Mouse (Mus musculus) brown adipose tissue, adult 24 weeks (tissue): Measurements from ENCODE around the gene App. TPM values are rescaled to one million over a fixed set of nuclear protein-coding genes. Genes with fewer than 3 reads are reported as not detected.
A peak's percentile ranks its signal among the peaks of the same experiment; 100 is the strongest.

ENCODE experiments used
- H3K27ac ChIP-seq: fragments of 200-500 bp; replicated peaks from 2 replicates; pipeline ENCODE4 v1.5.1; 2012; ENCODE audit warnings: low read depth, mild to moderate bottlenecking, low read length
- H3K4me1 ChIP-seq: fragments of 200-500 bp; 2 replicates; pipeline ENCODE4 v1.6.1; 2012; ENCODE audit warnings: low read length, mixed read lengths; ENCODE audit not compliant: control insufficient read depth, insufficient read depth, insufficient read length
- H3K4me3 ChIP-seq: fragments of 200-500 bp; 2 replicates; pipeline ENCODE4 v1.5.1; 2012; ENCODE audit warnings: low read depth, mild to moderate bottlenecking, low read length, moderate library complexity; ENCODE audit not compliant: insufficient read depth
- polyA plus RNA-seq: library from polyadenylated mRNA; stranded (reverse); fragments of >200 nt; gene quantifications from 2 replicates; pipeline ENCODE4 v1.2.4, GENCODE M21; 2012; ENCODE audit not compliant: missing spikeins, insufficient read depth, insufficient read length

Gene App
- polyA plus RNA-seq, 1 experiment: 71.4 TPM

DNA sequence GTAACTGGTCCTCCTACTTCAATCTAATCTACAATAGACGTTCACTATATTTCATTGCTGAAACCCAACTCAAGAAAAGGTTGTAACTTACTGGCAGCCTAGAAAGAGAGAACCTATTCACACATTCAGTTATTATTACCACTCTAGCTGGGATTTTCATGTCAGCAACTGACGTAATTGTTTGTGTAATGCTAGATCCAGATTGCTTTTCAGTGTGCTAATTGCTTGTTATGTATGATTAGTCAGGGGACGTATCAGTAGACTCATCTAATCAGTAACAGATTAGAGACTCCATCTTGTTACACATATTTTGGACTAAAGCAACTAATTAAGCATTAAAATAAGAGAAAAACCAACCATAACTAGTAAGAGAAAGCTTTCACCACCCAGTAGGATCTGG is 30.4 kb downstream of the App start:
- H3K27ac ChIP-seq: no peak overlapping the region
- peaks cover 23% of the 10 kb centered on the region for H3K4me1 ChIP-seq
- H3K4me3 ChIP-seq: no peak overlapping the region

DNA sequence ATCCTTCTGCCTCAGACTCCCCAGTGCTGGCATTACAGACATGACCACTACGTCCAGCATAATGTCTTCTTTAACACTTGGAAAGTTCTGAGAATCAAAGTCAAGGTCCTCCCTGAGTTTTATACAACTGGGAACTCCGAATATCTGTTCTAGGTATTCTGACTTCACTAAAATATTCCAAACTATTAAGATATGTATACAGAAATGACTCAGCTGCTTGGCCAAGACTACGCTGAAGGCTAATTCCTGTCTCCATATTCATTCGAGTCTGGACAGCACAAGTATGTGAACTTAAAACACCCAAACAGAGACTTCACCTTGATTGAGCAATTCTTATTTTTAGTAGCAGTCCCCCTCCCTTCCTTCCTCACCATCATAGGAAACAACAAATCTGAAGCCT is 32.2 kb downstream of the App start:
- Histone ChIP-seq H3K27ac (no peak overlapping the region), H3K4me3 (no peak overlapping the region), H3K4me1 (peaks cover 22% of the 10 kb centered on the region)

DNA sequence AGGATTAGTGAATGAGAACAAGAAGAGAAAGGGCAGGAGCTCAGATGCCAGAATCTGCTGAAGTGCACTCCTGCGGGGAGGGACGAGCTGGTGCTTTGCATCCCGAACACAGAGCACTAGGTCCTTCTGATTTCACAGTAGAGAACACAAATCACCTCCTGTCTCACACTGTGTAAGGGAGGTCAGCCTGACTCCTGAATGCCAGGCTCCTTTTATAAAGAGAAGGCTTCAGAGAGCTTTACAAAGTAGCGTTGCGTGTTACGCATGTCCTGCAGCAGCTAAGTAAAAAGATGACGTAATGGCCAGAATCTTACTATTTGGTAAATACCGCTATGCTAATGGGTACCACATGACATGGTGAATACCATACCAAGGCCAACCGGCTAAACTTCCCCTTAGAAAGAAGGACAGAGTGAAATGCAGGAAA is 34.4 kb downstream of the App start:
- peaks cover 16% of the 10 kb centered on the region for H3K4me1 ChIP-seq
- no peak overlapping the region for H3K27ac ChIP-seq
- H3K4me3 ChIP-seq: no peak overlapping the region

- Histone ChIP-seq H3K27ac (no peak overlapping the region), H3K4me1 (peaks cover 18% of the 10 kb centered on the region), H3K4me3 (no peak overlapping the region)
These were observed 36.2 kb downstream of the App start for GRCm38 (mm10) chr16:85137348-85137747.

GRCm38 (mm10) chr16:85136046-85136445 is 37.5 kb downstream of the App start:
- H3K4me1 ChIP-seq: peaks cover 15% of the 10 kb centered on the region
- no peak overlapping the region for H3K27ac ChIP-seq

DNA sequence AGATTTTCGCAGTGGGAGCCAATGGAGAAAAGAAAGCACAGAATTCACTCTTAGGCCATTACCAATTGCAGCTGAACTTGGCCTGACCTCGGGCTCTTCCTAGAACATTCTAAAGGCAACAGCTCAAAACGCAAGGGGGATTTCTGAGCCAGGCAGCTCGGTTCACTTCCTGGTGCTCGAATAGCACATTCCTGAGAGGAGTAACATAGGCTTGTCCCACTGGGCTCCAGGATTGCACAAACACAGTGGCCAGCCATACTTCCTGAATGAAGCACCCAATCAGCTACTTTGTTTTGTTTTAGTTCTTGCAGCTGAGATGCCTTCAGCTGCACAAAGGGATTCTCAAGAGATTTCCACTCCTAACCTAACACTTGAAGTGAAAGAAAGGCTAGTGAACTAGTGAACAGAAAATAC is 40.1 kb downstream of the App start:
- Histone ChIP-seq H3K4me3 (peak overlapping the region; percentile 55), H3K27ac (peak overlapping the region; percentile 82), H3K4me1 (peaks cover 20% of the 10 kb centered on the region)

More at GRCm38 (mm10) chr16:85136046-85136445, 37.5 kb downstream of the App start:
- H3K4me3 ChIP-seq: no peak overlapping the region

DNA sequence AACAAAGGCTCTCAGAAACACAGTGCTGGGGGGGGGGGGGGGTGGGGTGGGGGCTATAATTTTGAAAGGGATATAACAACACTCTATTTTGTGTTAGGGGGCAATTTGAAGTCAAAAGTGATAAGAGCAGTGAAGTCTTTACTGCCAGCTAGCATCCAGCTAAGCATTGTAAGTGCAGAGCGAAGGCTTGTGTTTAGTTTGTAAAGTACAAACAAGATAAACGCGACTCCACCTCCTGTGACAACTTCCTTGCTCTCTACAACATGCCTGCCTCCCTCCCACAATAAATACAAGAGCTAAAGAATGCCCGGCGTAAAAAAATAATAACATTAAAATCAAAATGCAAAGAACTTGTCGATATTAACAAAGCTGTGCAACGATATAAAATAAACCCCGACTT is 40.5 kb downstream of the App start:
- peak overlapping the region; percentile 77 for H3K27ac ChIP-seq
- H3K4me1 ChIP-seq: peaks cover 23% of the 10 kb centered on the region
- H3K4me3 ChIP-seq: peak overlapping the region; percentile 55; the same call in 1 of the 2 replicates

DNA sequence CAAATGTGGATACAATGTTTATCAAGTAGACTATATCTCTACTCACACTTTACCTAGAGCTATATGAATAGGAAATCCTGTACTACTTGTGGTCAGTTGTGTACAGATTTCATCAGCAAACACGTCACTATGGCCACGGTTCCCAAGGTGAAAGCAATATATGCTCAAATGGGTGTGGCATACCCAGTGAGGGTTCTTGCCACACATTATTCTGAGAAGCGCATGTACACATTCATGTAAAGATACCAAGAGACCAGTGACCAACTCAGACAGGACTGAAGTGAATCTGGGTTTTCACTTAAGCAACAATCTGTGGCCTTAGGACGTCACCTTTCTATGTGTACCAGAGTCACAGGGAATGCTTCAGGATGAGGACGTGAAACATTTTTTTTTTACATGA is 41.4 kb downstream of the App start:
- H3K27ac ChIP-seq: peak overlapping the region; percentile 16; the same call in 1 of the 2 replicates
- H3K4me3 ChIP-seq: no peak overlapping the region
- peaks cover 25% of the 10 kb centered on the region for H3K4me1 ChIP-seq

GRCm38 (mm10) chr16:85130861-85131556 is 42.6 kb downstream of the App start:
- H3K27ac ChIP-seq: no peak overlapping the region

DNA sequence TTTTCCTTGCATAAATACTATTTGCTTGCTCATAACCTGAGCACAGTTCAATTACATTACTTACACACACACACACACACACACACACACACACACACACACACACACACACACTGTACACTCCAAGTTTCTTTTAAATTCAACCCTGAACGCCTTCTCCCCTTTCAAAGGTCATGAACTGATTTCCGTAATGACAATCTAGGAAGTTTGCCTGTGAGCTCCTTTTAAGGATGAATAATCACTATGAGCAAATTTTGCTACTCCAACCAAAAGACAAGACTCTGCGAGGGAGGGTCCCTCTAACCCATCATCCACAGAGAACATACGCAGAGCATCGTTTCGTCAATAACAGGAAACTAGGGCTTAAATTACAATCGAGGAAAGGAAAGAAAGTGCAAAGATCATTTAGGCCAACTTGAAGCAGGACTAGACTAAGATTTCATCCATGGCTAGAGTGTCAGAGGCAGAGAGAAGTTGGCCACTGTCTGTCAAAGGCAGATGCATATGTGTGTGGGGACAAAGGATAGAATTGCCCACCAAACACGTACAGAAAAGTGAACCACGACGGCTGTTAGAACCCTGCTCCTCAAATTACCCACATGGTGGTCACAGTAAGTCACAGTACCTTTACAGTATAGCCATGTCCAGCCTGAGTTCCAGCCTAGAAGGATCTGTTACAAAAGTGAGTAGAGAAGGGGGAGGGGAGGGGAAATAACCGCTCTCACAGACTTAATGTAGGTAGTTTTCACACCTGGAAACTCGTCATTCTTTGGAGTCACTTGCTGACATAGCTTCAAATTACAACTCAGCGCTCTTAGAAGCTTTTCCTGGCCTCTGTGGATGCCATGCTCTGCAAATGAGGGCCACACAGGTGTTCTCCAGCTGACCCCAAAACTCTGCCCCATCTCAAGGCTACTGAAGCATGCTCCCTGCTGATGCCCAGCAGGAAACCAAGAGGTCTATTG is 44.6 kb downstream of the App start:
- no peak overlapping the region for H3K4me3 ChIP-seq
- peak overlapping the region; percentile 38; the same call in 1 of the 2 replicates for H3K27ac ChIP-seq
- H3K4me1 ChIP-seq: peaks cover 22% of the 10 kb centered on the region

More at GRCm38 (mm10) chr16:85130861-85131556, 42.6 kb downstream of the App start:
- no peak overlapping the region for H3K4me3 ChIP-seq
- peaks cover 26% of the 10 kb centered on the region for H3K4me1 ChIP-seq

DNA sequence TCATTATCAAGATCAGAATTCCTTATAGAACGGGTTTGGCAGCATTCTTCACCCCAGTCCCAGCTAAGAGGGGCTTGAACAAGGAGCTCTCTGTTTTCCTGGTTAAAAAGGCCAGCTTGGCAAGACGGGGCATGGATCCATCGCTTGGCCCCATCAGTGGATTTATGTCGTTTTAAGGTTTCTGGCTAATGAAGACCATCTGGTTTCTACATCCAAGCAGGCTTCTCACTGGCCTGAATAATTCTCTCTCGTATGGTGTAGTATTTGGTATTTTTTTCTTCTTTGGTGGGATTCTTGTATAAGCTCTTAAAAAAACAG is 45.3 kb downstream of the App start:
- H3K27ac ChIP-seq: 0 out of 2 replicates have a peak overlapping the region, but pooled peaks have one; percentile 14
- no peak overlapping the region for H3K4me3 ChIP-seq
- peaks cover 22% of the 10 kb centered on the region for H3K4me1 ChIP-seq

DNA sequence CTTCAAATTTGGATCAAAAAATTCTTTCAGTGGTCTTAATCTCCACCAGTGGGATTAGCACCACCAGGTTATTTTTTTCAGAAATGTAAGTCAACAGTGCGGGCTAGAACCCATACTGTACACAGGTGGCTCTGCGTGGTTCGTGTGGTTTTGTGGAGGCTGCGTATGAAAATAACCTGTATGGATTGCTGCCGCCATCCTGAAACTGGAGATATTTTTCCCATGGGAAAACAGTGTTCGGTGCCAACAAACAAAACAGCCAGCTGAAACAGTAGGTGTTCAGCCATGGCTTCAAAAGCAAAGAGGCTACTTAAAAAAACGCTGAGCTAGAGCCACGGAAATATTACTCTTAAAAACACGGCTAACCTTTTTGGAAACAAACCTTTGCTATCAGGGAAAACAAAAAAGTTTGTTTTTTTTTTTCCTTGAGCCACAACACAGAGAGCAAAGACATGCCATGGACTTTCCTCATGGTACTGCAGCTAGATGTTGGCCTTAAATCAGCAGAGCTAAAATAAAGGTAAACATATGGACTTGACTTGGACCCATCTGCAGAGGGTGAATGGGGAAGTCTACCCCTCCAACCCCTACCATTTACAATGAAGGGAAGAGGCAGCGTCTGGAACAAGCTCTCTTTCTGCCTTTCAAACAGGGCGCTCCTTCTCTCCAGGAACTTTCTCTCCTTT is 45.8 kb downstream of the App start:
- Histone ChIP-seq H3K4me3 (no peak overlapping the region), H3K27ac (0 out of 2 replicates have a peak overlapping the region, but pooled peaks have one; percentile 14), H3K4me1 (peaks cover 22% of the 10 kb centered on the region)

- peaks cover 22% of the 10 kb centered on the region for H3K4me1 ChIP-seq
- H3K4me3 ChIP-seq: no peak overlapping the region
- peak overlapping the region; percentile 26; the same call in 1 of the 2 replicates for H3K27ac ChIP-seq
These were observed 48.9 kb downstream of the App start for GRCm38 (mm10) chr16:85124649-85125048.

DNA sequence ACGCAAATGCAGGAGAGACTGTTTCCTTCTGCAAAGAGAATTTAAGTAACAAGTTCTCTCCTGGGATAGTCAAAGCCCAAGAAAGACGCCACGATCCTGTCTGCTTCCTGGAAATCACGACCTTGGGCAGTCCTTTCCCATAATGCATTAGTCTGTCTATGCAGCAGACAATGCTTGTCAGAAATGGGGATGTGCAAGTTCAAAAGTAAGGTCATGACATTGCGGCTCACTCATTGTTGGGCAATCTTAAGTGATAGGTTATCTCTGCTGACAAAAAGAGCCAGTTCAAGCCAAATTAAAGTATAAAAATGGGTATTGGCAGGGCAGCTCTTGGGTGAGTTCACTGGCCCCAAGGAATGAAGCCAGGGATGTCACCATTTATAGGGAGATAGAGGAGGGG is 51.6 kb downstream of the App start:
- H3K4me1 ChIP-seq: peaks cover 11% of the 10 kb centered on the region; the same call in 1 of the 2 replicates
- H3K27ac ChIP-seq: no peak overlapping the region
- no peak overlapping the region for H3K4me3 ChIP-seq

- H3K27ac ChIP-seq: no peak overlapping the region
- H3K4me3 ChIP-seq: no peak overlapping the region
- peaks cover 20% of the 10 kb centered on the region for H3K4me1 ChIP-seq
These were observed 54.6 kb downstream of the App start for GRCm38 (mm10) chr16:85118916-85119315.
